8 mouse cellular contexts compared by ENCODE assay signal in the genomic region with DNA sequence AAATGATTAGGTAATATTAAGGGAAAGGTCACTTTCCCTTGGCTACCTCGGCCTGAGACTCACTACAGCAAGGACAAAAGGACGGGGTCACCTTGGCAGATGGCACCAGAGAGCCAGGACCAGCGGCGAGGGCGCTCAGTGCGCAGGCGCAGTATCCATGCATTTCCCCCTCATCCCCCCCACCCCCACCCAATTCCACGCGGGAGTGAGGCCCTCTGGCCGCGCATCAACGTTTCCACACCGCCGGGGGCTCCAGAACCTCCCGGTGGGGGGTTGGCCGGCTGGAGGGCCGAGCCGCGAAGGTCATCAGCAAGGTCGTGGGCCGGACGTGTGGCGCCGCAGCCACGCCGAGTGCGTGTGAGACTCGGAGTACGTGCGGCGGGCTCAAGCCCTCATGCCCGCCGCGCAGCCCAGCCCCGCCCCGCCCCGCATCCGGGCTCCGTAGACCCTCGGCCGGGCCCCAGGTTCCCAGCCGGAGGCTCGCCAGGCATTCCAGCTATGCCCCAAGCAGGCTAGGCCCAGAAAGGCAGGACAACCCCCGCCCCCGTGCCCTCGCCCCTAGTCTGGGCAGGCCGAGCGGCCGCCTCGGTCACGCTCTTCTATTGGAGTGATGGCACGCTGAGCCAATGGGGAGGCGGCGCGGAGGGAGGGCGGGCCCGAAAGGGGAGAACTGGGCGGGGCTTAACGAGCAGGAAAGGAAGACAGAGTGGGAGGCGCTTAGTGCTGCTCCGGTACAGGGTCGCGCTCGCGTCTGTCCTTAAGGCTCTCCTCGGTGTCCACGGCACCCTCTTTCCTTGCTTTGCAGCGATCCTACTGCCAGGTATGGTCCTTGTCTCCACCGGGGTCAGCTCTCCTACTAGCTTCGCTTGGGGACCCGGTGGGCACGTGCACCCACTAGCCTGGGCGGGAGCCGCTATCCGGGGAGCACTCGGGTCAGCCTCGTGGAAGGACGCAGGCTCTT. TPM values are rescaled to one million over a fixed set of nuclear protein-coding genes. Genes with fewer than 3 reads are reported as not detected.
DNase-seq lines count a peak whose midpoint lies in the region; ATAC-seq and TF ChIP-seq lines count a peak whose summit lies in the region.

A gene (plus strand): TSS at position 201 of the 961 bp plus-strand sequence.

- DNase-seq in 416B (ENCODE audit: low read depth): peak; percentile 99
- DNase-seq in heart, adult 9 months (ENCODE audit: low spot score in 2 of 2): peak; percentile 95 to 96
- DNase-seq in monocyte, adult 2 months (ENCODE audit: low read depth in 1 of 2, low spot score in 2 of 2): peak; percentile 65 to 88
- DNase-seq in spleen, postnatal 36 days (ENCODE audit: low spot score in 2 of 2): peak; percentile 92 to 94

- peaks cover 23% of the 10 kb centered on the region for H3K36me3 ChIP-seq in embryonic facial prominence, embryonic 15.5 days
- H3K36me3 ChIP-seq in kidney, embryonic 14.5 days (ENCODE audit: control insufficient read depth, insufficient read depth, low read length): peaks cover 20% of the 10 kb centered on the region
- peaks cover 16% of the 10 kb centered on the region for H3K36me3 ChIP-seq in limb, embryonic 15.5 days

- TF ChIP-seq CTCF in bone marrow, adult 2 months (IDR thresholded peaks at IDR 0.05; ENCODE audit: control insufficient read depth, insufficient read depth, low read length): no peak

- under 1% methylated on average over 78 of the region's 78 CpGs for WGBS in bone marrow, adult 2 months
- WGBS in embryonic facial prominence, embryonic 15.5 days: 0% methylated on average over 78 of the region's 78 CpGs
- WGBS in kidney, embryonic 14.5 days: under 1% methylated on average over 68 of the region's 78 CpGs
- under 1% methylated on average over 77 of the region's 78 CpGs for WGBS in limb, embryonic 15.5 days

- H3K27ac ChIP-seq in bone marrow, adult 2 months (ENCODE audit: control insufficient read depth, insufficient read depth, low read depth, low read length, poor library complexity): peak within 1 kb of the TSS; percentile 87
- peak within 1 kb of the TSS; percentile 94 for H3K27ac ChIP-seq in embryonic facial prominence, embryonic 15.5 days (replicated peaks)
- peak within 1 kb of the TSS; percentile 98 for H3K27ac ChIP-seq in kidney, embryonic 14.5 days (ENCODE audit: low read depth, low read length)
- H3K27ac ChIP-seq in limb, embryonic 15.5 days: peak within 1 kb of the TSS; percentile 98

- peak within 1 kb of the TSS; percentile 57 for H3K4me2 ChIP-seq in embryonic facial prominence, embryonic 15.5 days (replicated peaks)
- peak within 1 kb of the TSS; percentile 70 for H3K4me2 ChIP-seq in kidney, embryonic 14.5 days (replicated peaks; ENCODE audit: low read depth, low read length)
- peak within 1 kb of the TSS; percentile 71 for H3K4me2 ChIP-seq in limb, embryonic 15.5 days

- no peaks in the 10 kb centered on the region for H3K9me3 ChIP-seq in embryonic facial prominence, embryonic 15.5 days (replicated peaks)
- no peaks in the 10 kb centered on the region for H3K9me3 ChIP-seq in kidney, embryonic 14.5 days (ENCODE audit: control insufficient read depth, low read length)
- no peaks in the 10 kb centered on the region for H3K9me3 ChIP-seq in limb, embryonic 15.5 days

- peaks cover 5% of the 10 kb centered on the region; the same call in 1 of the 2 replicates for H3K4me1 ChIP-seq in bone marrow, adult 2 months (ENCODE audit: control insufficient read depth, insufficient read depth, low read length)
- peaks cover 51% of the 10 kb centered on the region for H3K4me1 ChIP-seq in embryonic facial prominence, embryonic 15.5 days
- peaks cover 24% of the 10 kb centered on the region for H3K4me1 ChIP-seq in kidney, embryonic 14.5 days (ENCODE audit: control insufficient read depth, insufficient read depth, low read length)
- peaks cover 57% of the 10 kb centered on the region for H3K4me1 ChIP-seq in limb, embryonic 15.5 days

- peak; percentile 72; the same call in 1 of the 2 replicates for TF ChIP-seq POLR2A in bone marrow, adult 2 months (IDR thresholded peaks at IDR 0.05; ENCODE audit: borderline replicate concordance, control insufficient read depth, low read depth, low read length)

- peak within 1 kb of the TSS; percentile 89 for H3K4me3 ChIP-seq in bone marrow, adult 2 months (replicated peaks; ENCODE audit: control insufficient read depth, low read depth, low read length)
- peak within 1 kb of the TSS; percentile 82 for H3K4me3 ChIP-seq in embryonic facial prominence, embryonic 15.5 days (replicated peaks)
- H3K4me3 ChIP-seq in kidney, embryonic 14.5 days (ENCODE audit: low read length): peak within 1 kb of the TSS; percentile 76
- H3K4me3 ChIP-seq in limb, embryonic 15.5 days: peak within 1 kb of the TSS; percentile 67

- peak within 1 kb of the TSS; percentile 86 for H3K9ac ChIP-seq in embryonic facial prominence, embryonic 15.5 days
- peak within 1 kb of the TSS; percentile 90 for H3K9ac ChIP-seq in kidney, embryonic 14.5 days (ENCODE audit: low read depth, low read length)
- H3K9ac ChIP-seq in limb, embryonic 15.5 days: peak within 1 kb of the TSS; percentile 80

- no peaks in the 10 kb centered on the region for H3K27me3 ChIP-seq in embryonic facial prominence, embryonic 15.5 days
- no peaks in the 10 kb centered on the region for H3K27me3 ChIP-seq in kidney, embryonic 14.5 days (ENCODE audit: control insufficient read depth, insufficient read depth, low read length)
- no peaks in the 10 kb centered on the region for H3K27me3 ChIP-seq in limb, embryonic 15.5 days

- peak; percentile 98 for ATAC-seq in embryonic facial prominence, embryonic 15.5 days (ENCODE audit: insufficient number of reproducible peaks, low FRiP score, low TSS enrichment, low read depth)
- peak; percentile 98 for ATAC-seq in kidney, embryonic 14.5 days (ENCODE audit: low FRiP score, low TSS enrichment)
- peak; percentile 97 for ATAC-seq in limb, embryonic 15.5 days (ENCODE audit: insufficient number of reproducible peaks, low FRiP score, low TSS enrichment, low read depth)

RNA-seq across cellular contexts. Expression of the gene that starts here (rescaled TPM):
- polyA plus RNA-seq in bone marrow, adult 2 months (2011; ENCODE audit: insufficient read depth, insufficient read length, low replicate concordance, missing spikeins): 26.0 and 96.4 TPM in 2 replicates
- 1,331 and 1,435 TPM in 2 replicates for polyA plus RNA-seq in embryonic facial prominence, embryonic 15.5 days (2015; fragmentation: Nextera tagmentation; extraction: Ambion mirVana)
- polyA plus RNA-seq in kidney, embryonic 14.5 days (2014; fragmentation: Nextera tagmentation; extraction: Ambion mirVana): 1,584 and 1,728 TPM in 2 replicates
- 1,599 and 1,772 TPM in 2 replicates for polyA plus RNA-seq in limb, embryonic 15.5 days (2015; fragmentation: Nextera tagmentation; extraction: Ambion mirVana)

Comparison
In these comparisons a context has a peak if more than half of its experiments do, and no peak if none do; other contexts are left out.
1. Peak in every context shown above with its lines: DNase-seq, ATAC-seq, H3K4me3 ChIP-seq and H3K27ac ChIP-seq.
2. RNA of the gene that starts here (polyA plus RNA-seq): 1,584 to 1,728 TPM in kidney, embryonic 14.5 days, 1,599 to 1,772 TPM in limb, embryonic 15.5 days and 1,331 to 1,435 TPM in embryonic facial prominence, embryonic 15.5 days; 26.0 to 96.4 TPM in bone marrow, adult 2 months; every median in the first group is over 10 times any median in the second.